Mouse (Mus musculus) heart, postnatal 25 days (tissue): Measurements from ENCODE around the gene Cdkn2c. TPM values are rescaled to one million over a fixed set of nuclear protein-coding genes. Genes with fewer than 3 reads are reported as not detected.
"Not testable (repeated sequence)": the region's sequence is repeated elsewhere in the genome, so short reads cannot be mapped to it uniquely, and the experiment has no call there.

ENCODE experiments used
- DNase-seq: peaks from one replicate; pipeline ENCODE4 v3.0.0; 2022; ENCODE audit warnings: low spot score
- intact Hi-C: fragments of 180-260 bp; cut with DNase I; formaldehyde crosslinking; loops from one replicate; pipeline ENCODE4 v1.15.1; 2025
- total RNA-seq, 2 experiments: library from RNA; stranded (reverse); gene quantifications; 2 replicates each; pipeline ENCODE4 v1.2.3; 2021

Cdkn2c gene
- 10 to 100 TPM; 15.5 to 16.2 TPM for total RNA-seq

- peak; percentile 85 for DNase-seq
- intact Hi-C loops, result loop anchor here (1.0 kb wide), 1 partner anchor 10 kb away; the partner anchor contains the start of gene Faf1
These were observed at the start of gene Cdkn2c for GRCm38 (mm10) chr4:109666461-109667269. Gene Cdkn2c, minus strand, starts transcription at chr4:109667189.

- intact Hi-C loops, result loop anchor here (5.0 to 10.0 kb wide), 2 partner anchors 203 to 271 kb away; no protein-coding TSS in a partner anchor
These were observed 38.4 kb upstream of the Cdkn2c start for GRCm38 (mm10) chr4:109705349-109705748.

GRCm38 (mm10) chr4:109703568-109703967 lies 36.6 kb upstream of the Cdkn2c start:
- intact Hi-C loops, result loop anchor here (2.0 to 10.0 kb wide), 2 partner anchors 127 to 269 kb away; no protein-coding TSS in a partner anchor
- DNase-seq, result no peak

More at GRCm38 (mm10) chr4:109705349-109705748, 38.4 kb upstream of the Cdkn2c start:
- DNase-seq, result no peak

- intact Hi-C loops, result loop anchor here (10.0 kb wide), 1 partner anchor 266 kb away; no protein-coding TSS in a partner anchor
- DNase-seq, result not testable (repeated sequence)
These were observed 33.7 kb upstream of the Cdkn2c start for GRCm38 (mm10) chr4:109700727-109701126.

- intact Hi-C loops, result no loop called here
- DNase-seq, result no peak
These were observed 25.7 kb upstream of the Cdkn2c start for GRCm38 (mm10) chr4:109692674-109693073.

- no peak for DNase-seq
- intact Hi-C loops, result no loop called here
These were observed 16.6 kb upstream of the Cdkn2c start for GRCm38 (mm10) chr4:109683561-109683960.

GRCm38 (mm10) chr4:109677221-109677620 lies 10.2 kb upstream of the Cdkn2c start:
- no peak for DNase-seq
- intact Hi-C loops, result no loop called here

GRCm38 (mm10) chr4:109676218-109677215 lies 9.5 kb upstream of the Cdkn2c start, which contains the start of gene Faf1:
Gene Faf1, plus strand, starts transcription at chr4:109676588.
- intact Hi-C loops, result loop anchor here (1.0 kb wide), 1 partner anchor 10 kb away; no protein-coding TSS in a partner anchor
- peak; percentile 98 for DNase-seq

GRCm38 (mm10) chr4:109674097-109674496 lies 7.1 kb upstream of the Cdkn2c start:
- no peak for DNase-seq
- intact Hi-C loops, result no loop called here

- no peak for DNase-seq
These were observed 5.0 kb upstream of the Cdkn2c start for GRCm38 (mm10) chr4:109671941-109672340.

GRCm38 (mm10) chr4:109670213-109670612 lies 3.2 kb upstream of the Cdkn2c start:
- intact Hi-C loops, result no loop called here
- no peak for DNase-seq

More at GRCm38 (mm10) chr4:109671941-109672340, 5.0 kb upstream of the Cdkn2c start:
- intact Hi-C loops, result no loop called here

GRCm38 (mm10) chr4:109667518-109667917 lies 529 bp upstream of the Cdkn2c start:
- DNase-seq, result no peak

GRCm38 (mm10) chr4:109665982-109666460 lies 968 bp downstream of the Cdkn2c start:
- intact Hi-C loops, result loop anchor here (1.0 kb wide), 1 partner anchor 10 kb away; the partner anchor contains the start of gene Faf1
- peak; percentile 44 for DNase-seq

More at GRCm38 (mm10) chr4:109667518-109667917, 529 bp upstream of the Cdkn2c start:
- intact Hi-C loops, result no loop called here

GRCm38 (mm10) chr4:109665101-109665981 lies 1.6 kb downstream of the Cdkn2c start:
- intact Hi-C loops, result no loop called here
- DNase-seq, result peak; percentile 69

GRCm38 (mm10) chr4:109664091-109664490 lies 2.9 kb downstream of the Cdkn2c start:
- no peak for DNase-seq
- intact Hi-C loops, result no loop called here

GRCm38 (mm10) chr4:109662271-109662670 lies 4.7 kb downstream of the Cdkn2c start:
- DNase-seq, result no peak
- intact Hi-C loops, result no loop called here

- intact Hi-C loops, result no loop called here
- DNase-seq, result peak; percentile 13
These were observed 5.8 kb downstream of the Cdkn2c start for GRCm38 (mm10) chr4:109661183-109661582.

GRCm38 (mm10) chr4:109660568-109660967 lies 6.4 kb downstream of the Cdkn2c start:
- intact Hi-C loops, result no loop called here
- no peak for DNase-seq

GRCm38 (mm10) chr4:109659571-109659970 lies 7.4 kb downstream of the Cdkn2c start:
- intact Hi-C loops, result no loop called here
- no peak for DNase-seq
